Mouse (Mus musculus) lung, adult 2 months (tissue): ENCODE data around the gene Socs5. TPM values are rescaled to one million over a fixed set of nuclear protein-coding genes. Genes with fewer than 3 reads are reported as not detected.

Experiments
- DNase-seq: peaks from one replicate; pipeline ENCODE4 v3.0.0; 2022
- H3K4me1 ChIP-seq: fragments of 200-500 bp; 2 replicates; pipeline ENCODE4 v1.6.1; 2011; ENCODE audit warnings: low read length; ENCODE audit not compliant: control insufficient read depth, insufficient read depth
- H3K4me3 ChIP-seq: fragments of 200-500 bp; replicated peaks from 2 replicates; pipeline ENCODE3; 2011; ENCODE audit warnings: low read depth, mild to moderate bottlenecking, control low read depth, low read length; ENCODE audit errors: extremely low read depth
- CTCF ChIP-seq: fragments of 200-500 bp; IDR thresholded peaks from 2 replicates; pipeline ENCODE4 v1.5.1; 2011; ENCODE audit warnings: mild to moderate bottlenecking, low read length, control low read depth; ENCODE audit not compliant: insufficient read depth
- POLR2A ChIP-seq: fragments of 200-500 bp; IDR thresholded peaks from 2 replicates; pipeline ENCODE4 v1.6.1; 2011; ENCODE audit warnings: low read depth, mild to moderate bottlenecking, control low read depth, low read length, borderline replicate concordance; ENCODE audit errors: extremely low read depth
- WGBS: fragments of 180-500 bp; shearing (Covaris S2); methylation state at CpG from one replicate; pipeline ENCODE4 v1.1.7; 2018; 5-methylcytosine and 5-hydroxymethylcytosine counted together
- polyA plus RNA-seq: library from polyadenylated mRNA; depleted of rRNA; stranded (reverse); fragments of >200 nt; gene quantifications from 2 replicates; pipeline ENCODE4 v1.2.3, GENCODE M21; 2012; rRNA removed

Socs5 gene
- polyA plus RNA-seq, 1 experiment = 17.9 TPM

DNA sequence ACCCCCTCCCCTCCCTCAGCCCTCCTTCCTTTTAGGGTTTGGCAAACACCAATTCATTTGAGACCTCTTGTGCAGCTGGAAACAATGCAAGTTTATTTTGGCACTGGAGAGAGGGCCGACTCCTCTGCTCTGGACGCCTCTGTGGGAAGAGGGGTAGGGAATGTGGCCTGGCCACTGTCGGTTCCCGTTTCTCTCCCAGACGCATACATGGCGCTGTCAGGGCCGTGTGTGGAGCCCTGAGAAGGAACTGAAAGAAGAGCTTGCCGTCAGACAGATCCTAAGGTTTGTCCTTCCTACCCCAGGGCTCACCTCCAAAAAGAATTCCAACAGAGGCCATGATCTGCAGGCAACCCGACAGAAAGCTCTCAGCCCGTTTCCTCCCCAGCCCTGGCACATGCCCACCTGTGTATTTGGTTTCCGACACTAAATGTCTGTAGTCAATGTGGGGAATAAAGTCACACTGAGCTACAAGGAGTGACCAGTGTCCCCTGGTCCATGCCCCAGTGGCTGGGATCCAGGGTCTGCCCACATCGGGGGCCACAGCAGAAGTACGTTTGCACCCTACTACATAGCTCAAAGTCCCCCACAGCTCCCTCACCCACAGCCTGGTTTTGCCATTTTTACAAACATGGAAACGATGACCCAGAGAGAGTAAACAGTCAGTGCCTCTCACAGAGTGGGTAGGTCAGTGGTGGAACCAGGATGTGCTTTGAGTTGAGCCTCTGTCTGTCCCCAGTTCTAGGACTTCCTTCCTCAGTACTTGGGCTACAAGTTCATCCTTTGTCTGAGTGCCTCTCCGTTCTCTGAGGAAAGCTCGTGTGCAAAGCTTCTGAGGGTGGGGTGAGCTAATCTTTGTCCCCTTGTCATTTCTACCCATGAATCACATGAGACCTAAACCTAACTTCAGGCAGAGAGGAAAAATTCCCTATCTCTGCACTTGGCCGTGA is 68.9 kb downstream of the Socs5 start:
- no peak for DNase-seq

DNA sequence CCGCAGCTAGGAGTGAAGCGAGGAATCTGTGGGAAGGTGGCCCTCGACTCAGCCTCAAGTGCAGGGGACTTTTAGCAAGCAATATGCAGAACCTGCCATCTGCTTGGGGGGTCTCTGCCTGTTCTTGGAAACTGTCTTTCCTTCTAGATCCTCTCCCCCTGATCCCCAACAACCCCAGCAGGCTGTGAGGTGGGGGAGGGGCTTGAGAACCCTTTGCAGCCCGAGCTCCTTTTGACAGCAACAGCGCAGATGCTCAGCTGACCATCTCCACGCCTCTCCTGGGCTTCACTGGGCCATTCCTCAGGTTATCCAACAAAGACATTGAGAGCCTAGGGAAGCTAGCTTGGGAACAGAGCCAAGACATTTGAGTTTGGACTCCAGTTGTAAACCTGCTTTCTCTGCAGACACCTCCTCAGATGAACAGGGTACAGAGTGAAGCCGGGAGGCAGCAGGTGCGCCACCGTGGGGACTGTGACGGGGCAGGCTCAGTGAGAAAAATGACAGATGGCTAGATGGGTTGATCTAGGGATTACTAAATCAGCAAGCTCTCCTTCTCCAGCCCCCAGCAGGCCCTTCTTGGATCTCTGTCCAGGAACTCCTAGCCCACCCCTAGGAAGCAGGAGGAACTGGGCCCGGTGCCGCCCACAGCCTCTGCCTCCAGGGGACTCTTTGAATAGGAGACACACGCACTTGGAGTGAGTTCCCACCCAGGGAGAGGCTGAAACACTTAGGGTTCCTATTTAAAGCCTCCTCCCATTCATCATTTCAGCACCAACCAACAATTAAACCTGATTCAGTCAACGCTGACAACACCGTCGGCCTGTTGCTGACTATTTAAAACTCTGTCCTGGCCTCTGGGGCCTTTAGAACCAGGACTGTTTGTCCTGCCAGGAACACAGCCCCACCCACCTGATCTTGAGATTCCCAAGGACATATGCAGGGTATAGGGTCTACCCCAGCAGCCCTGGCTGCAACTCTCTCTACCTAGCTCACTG is 71.4 kb downstream of the Socs5 start:
- TF ChIP-seq CTCF (no peak), POLR2A (no peak)
- no peak for DNase-seq
- peaks cover 8% of the 10 kb centered on the region for H3K4me1 ChIP-seq
- H3K4me3 ChIP-seq = no peak overlapping the region
- WGBS = 60% methylated on average over 16 of the region's 16 CpGs

More for the DNA sequence above, 68.9 kb downstream of the Socs5 start:
- WGBS = 35% methylated on average over 17 of the region's 17 CpGs
- no peak overlapping the region for H3K4me3 ChIP-seq
- peaks cover 8% of the 10 kb centered on the region for H3K4me1 ChIP-seq
- TF ChIP-seq POLR2A (no peak), CTCF (no peak)

- WGBS = 86% methylated on average over 9 of the region's 9 CpGs
- no peak overlapping the region for H3K4me3 ChIP-seq
- TF ChIP-seq POLR2A (no peak), CTCF (no peak)
- H3K4me1 ChIP-seq = peaks cover 8% of the 10 kb centered on the region
- no peak for DNase-seq
Measured at GRCm38 (mm10) chr17:87179939-87180550, 72.6 kb downstream of the Socs5 start.

GRCm38 (mm10) chr17:87181683-87182346 is 74.3 kb downstream of the Socs5 start:
- H3K4me1 ChIP-seq = no peaks in the 10 kb centered on the region
- WGBS = 59% methylated on average over 8 of the region's 8 CpGs
- TF ChIP-seq POLR2A (no peak), CTCF (no peak)
- no peak overlapping the region for H3K4me3 ChIP-seq
- DNase-seq = no peak

DNA sequence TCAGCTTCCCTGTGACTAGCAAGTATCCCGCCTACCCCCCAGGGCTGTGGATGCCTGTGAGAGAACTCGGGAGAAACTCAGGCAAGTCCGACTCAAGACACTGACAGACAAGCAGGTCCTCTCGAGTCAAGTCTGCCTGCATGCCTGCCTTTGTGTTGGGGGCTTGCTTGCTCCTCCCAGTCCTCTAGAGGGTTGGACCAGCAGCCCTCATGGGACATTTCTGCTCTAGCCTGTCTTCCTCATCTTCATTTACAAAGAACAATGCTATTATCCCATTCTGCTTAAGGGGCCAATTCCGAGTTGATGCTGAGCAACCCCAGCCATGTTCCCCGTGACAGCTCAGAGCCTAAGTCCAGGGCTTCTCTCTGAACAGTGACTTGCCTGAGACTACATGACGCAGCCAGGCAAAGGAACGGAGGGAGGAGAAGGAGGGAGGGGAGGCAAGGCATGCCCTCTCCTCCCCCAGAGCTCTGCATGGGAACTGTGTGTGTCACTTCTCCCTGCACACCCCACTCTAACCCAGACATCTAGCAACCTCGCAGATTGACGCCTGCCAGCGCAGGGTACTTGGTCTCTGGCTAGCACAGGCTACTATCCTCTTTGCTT is 78.1 kb downstream of the Socs5 start:
- 41% methylated on average over 11 of the region's 11 CpGs for WGBS
- no peak for DNase-seq
- Histone ChIP-seq H3K4me1 (no peaks in the 10 kb centered on the region), H3K4me3 (no peak overlapping the region)
- no peak for TF ChIP-seq CTCF
- no peak for TF ChIP-seq POLR2A

DNA sequence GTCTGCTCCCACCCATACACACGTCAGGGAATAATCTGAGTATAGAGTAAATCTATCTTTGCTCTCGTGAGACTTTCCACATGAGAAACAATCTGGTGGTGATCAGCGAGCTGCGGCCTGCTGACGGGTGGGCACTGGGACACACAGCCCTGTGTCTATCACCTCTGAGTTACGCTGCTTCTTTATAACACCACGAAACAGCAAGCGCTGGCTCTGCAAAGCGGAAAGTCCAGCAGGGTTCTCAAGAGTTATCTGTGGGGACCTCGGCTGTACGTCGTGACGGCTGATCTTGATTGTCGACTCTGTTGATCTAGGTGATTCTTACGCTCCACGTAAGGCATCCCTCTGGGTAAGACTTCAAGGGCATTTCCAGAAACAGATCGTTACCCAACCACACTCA is 79.5 kb downstream of the Socs5 start:
- Histone ChIP-seq H3K4me1 (no peaks in the 10 kb centered on the region), H3K4me3 (no peak overlapping the region)
- DNase-seq = no peak
- no peak for TF ChIP-seq POLR2A
- TF ChIP-seq CTCF = no peak
- 75% methylated on average over 17 of the region's 17 CpGs for WGBS

Other genes with a start within 250 kb of the Socs5 start
- not detected in 2 replicates for gene Tmem247, start 190.3 kb upstream of the Socs5 start, polyA plus RNA-seq
- not detected in 2 replicates for gene Atp6v1e2, start 159.8 kb upstream of the Socs5 start, polyA plus RNA-seq
- 25.0 and 28.3 TPM in 2 replicates for gene Rhoq, start 144.6 kb upstream of the Socs5 start, polyA plus RNA-seq
- gene Pigf, start 82.3 kb upstream of the Socs5 start, polyA plus RNA-seq = 2.9 and 5.3 TPM in 2 replicates
- gene Cript, start 82.1 kb upstream of the Socs5 start, polyA plus RNA-seq = 7.7 and 15.5 TPM in 2 replicates
- 71.7 and 87.8 TPM in 2 replicates for gene Mcfd2, start 158.3 kb downstream of the Socs5 start, polyA plus RNA-seq
- gene Ttc7, start 175.2 kb downstream of the Socs5 start, polyA plus RNA-seq = 78.4 and 102 TPM in 2 replicates